Mouse (Mus musculus): Measurements from ENCODE around the gene Nat8f7. TPM values are rescaled to one million over a fixed set of nuclear protein-coding genes. Genes with fewer than 3 reads are reported as not detected.
"Not testable (repeated sequence)": the region's sequence is repeated elsewhere in the genome, so short reads cannot be mapped to it uniquely, and the experiment has no call there.

Gene Nat8f7
- not detected for polyA plus RNA-seq (2017; shearing (Covaris generic))

DNA sequence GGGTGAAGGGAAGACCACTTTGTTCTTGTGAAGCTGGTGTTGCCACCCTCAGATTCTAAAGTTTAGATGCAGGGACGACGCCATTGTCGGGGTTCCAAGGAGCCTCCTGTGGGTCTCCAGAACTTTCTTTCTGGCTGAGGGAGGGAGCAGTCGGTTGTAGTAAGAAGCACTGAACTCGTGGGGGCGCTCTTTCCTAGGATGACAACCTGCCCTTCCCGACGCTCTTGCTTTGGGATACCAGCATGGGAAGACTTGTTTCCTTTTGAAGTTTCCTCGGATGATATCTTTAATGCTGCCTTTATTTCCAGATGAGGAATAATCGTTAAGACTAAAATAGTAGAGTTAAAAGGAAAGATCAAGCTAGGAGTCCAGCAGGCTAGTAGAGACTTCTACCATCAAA, at the start of gene Nat8f7:
Nat8f7 (minus strand) TSS at position 101 of the 400 bp plus-strand sequence.
- ATAC-seq, result not testable (repeated sequence)

DNA sequence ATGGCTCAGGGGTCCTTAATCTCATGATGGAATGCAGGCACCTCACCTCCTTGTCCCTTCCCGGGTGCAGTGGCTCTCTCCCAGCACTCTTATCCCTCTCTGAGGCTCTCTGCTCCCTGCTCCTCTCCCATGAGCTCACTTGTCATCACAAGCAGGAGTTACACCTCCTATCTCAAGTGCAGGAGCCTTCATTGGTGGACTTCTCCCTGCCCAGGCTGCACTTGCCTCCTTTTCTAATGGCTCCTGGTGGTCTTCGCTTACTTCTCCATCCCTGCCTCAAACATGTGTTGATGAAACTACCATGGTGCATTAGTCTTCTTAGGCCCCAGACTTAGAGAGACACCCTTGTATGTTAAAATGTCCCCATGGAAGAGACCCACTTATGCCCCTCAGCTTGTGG, 49.7 kb upstream of the Nat8f7 start:
- ATAC-seq, result not testable (repeated sequence)

- not testable (repeated sequence) for ATAC-seq
These were observed 42.8 kb upstream of the Nat8f7 start for GRCm38 (mm10) chr6:85755705-85756249.

DNA sequence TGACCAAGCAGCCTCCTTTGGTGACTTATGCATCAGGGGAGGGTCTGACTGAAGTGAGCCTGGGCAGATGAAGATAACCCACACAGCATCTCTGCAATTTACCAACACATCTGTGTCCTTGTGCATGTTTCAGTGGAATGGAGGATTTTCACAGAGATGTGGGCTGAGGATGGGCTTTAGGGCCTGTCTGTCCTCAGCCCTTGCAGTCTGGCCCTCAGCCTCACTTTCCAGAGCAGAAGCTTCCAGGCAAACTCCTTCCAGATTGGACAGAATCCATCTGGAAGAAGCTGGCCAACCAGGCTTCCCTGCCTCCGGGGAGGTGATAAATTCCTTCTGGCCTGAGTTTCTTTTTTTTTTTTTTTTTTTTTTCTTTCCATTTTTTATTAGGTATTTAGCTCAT, 3.4 kb downstream of the Nat8f7 start:
- ATAC-seq, result not testable (repeated sequence)

DNA sequence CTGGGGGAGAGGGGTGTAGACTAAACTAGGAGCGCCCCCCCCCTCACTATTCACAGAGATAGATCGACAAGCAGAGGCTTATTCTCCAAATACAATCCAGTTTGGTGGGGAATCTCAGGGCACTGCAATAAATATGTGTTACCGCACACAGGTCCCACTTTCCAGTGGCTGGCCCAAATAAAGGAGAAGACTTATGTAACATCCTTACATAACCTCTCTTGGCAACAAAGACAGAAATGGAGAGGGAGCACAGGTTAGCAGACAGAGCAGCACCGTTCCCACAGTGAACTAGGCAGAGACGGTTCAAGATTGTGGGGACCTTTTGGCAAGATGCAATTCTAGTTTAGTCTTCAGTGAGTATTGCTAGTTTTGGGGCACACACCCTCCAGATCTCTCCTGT, 3.8 kb downstream of the Nat8f7 start:
- not testable (repeated sequence) for ATAC-seq

- not testable (repeated sequence) for ATAC-seq
These were observed 11.1 kb downstream of the Nat8f7 start for GRCm38 (mm10) chr6:85701943-85702342.

Other genes starting within 250 kb of the Nat8f7 start
- under 1 TPM; 0.08 to 0.15 TPM for gene Fbxo41, start 210.2 kb downstream of the Nat8f7 start, polyA plus RNA-seq (2017; shearing (Covaris generic))
- gene Egr4, start 199.6 kb downstream of the Nat8f7 start, polyA plus RNA-seq (2017; shearing (Covaris generic)), result not detected
- 1 to 10 TPM; 2.2 to 2.6 TPM for gene Alms1, start 125.7 kb downstream of the Nat8f7 start, polyA plus RNA-seq (2017; shearing (Covaris generic))
- under 1 TPM in 1 of 2 experiments, not detected in 1; 0.39 TPM for gene Nat8f3, start 52.5 kb upstream of the Nat8f7 start, polyA plus RNA-seq (2017; shearing (Covaris generic))
- gene Nat8f6, start 107.7 kb upstream of the Nat8f7 start, polyA plus RNA-seq (2017; shearing (Covaris generic)), result not detected
- not detected for gene Nat8f5, start 107.8 kb upstream of the Nat8f7 start, polyA plus RNA-seq (2017; shearing (Covaris generic))
- gene Nat8, start 118.9 kb upstream of the Nat8f7 start, polyA plus RNA-seq (2017; shearing (Covaris generic)), result not detected
- gene Nat8f2, start 156.0 kb upstream of the Nat8f7 start, polyA plus RNA-seq (2017; shearing (Covaris generic)), result not detected
- gene Nat8f4, start 191.7 kb upstream of the Nat8f7 start, polyA plus RNA-seq (2017; shearing (Covaris generic)), result 1 to 10 TPM; 4.7 to 8.7 TPM
- gene Tprkb, start 198.7 kb upstream of the Nat8f7 start, polyA plus RNA-seq (2017; shearing (Covaris generic)), result 10 to 100 TPM; 34.7 to 44.8 TPM
- gene Nat8f1, start 202.5 kb upstream of the Nat8f7 start, polyA plus RNA-seq (2017; shearing (Covaris generic)), result 10 to 100 TPM; 10.4 to 15.9 TPM
- gene Dusp11, start 248.5 kb upstream of the Nat8f7 start, polyA plus RNA-seq (2017; shearing (Covaris generic)), result 100 to 1,000 TPM; 168 to 211 TPM

Measured in CD4-positive, CD25-positive, alpha-beta regulatory T cell, adult 4 months (primary cell).